Mouse (Mus musculus) liver, embryonic 14.5 days (tissue): ENCODE measurements around the gene Serhl.

Experiments
- CTCF ChIP-seq: IDR thresholded peaks from 2 replicates; pipeline ENCODE4 v1.5.1; 2016; ENCODE audit warnings: antibody characterized with exemption, low read depth, control low read depth
- EP300 ChIP-seq: IDR thresholded peaks from 2 replicates; pipeline ENCODE4 v1.6.1; 2016; ENCODE audit warnings: antibody characterized with exemption, low read depth

DNA sequence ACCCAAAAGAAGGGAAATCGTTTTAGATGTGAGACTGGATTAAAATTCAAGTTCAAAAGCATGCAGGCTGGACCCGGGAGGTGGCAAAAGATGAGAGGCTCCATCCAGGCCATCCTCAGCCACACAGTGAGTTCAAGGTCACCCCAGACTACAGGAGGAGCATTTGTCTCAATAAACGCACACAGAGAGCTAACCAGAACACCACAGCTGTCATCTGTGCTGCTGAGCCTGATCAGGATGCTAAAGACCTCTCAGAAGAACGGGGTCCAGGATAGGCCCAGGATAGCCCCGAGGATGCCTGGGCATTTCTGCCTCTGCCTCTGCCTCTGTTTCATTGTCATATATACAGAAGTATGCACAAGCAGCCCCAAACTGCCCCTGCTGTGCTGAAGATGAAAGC, 33.7 kb upstream of the Serhl start:
- no peak for TF ChIP-seq EP300
- TF ChIP-seq CTCF, result no peak
